Mouse (Mus musculus): ENCODE data around the gene Klk11. TPM values are rescaled to one million over a fixed set of nuclear protein-coding genes. Genes with fewer than 3 reads are reported as not detected.

Gene Klk11
- polyA plus RNA-seq (2016; fragmentation: Nextera tagmentation; extraction: Ambion mirVana), result not detected in 2 replicates

DNA sequence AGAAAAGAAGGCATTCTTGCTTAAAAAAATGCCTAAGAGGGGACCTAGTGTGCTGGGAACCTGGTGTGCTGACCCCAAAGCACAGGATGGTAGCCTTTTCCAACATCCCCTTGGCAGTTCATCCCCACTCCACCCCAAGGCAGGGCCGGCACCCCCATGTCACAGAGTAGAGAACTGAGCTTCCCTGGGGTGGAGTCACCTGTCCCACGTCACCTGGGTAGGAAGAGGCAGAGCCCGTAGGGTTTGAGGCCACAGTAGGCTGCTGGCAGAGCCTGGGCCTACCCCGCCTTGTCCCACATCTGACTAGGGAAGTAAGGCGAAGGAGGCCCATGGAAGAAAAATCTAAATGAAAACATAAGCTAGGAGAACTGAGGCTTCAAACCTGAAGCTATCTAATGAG is at the start of gene Klk11:
Gene Klk11 (plus strand): TSS at position 241 of the 400 bp plus-strand sequence.
- H3K4me1 ChIP-seq, result no peaks in the 10 kb centered on the region
- ATAC-seq (ENCODE audit: low FRiP score, low read depth), result no peak
- H3K36me3 ChIP-seq, result no peaks in the 10 kb centered on the region
- no peaks in the 10 kb centered on the region for H3K27me3 ChIP-seq (replicated peaks)
- 94% methylated on average over 5 of the region's 5 CpGs for WGBS
- no peak within 1 kb of the TSS for H3K4me3 ChIP-seq
- no peaks in the 10 kb centered on the region for H3K9me3 ChIP-seq
- H3K4me2 ChIP-seq (replicated peaks), result no peak within 1 kb of the TSS
- no peak within 1 kb of the TSS for H3K27ac ChIP-seq
- H3K9ac ChIP-seq, result no peak within 1 kb of the TSS

- Histone ChIP-seq H3K4me2 (replicated peaks) (no peak overlapping the region), H3K4me3 (no peak overlapping the region), H3K27ac (no peak overlapping the region), H3K4me1 (no peaks in the 10 kb centered on the region), H3K9ac (no peak overlapping the region), H3K27me3 (replicated peaks) (no peaks in the 10 kb centered on the region), H3K36me3 (no peaks in the 10 kb centered on the region), H3K9me3 (no peaks in the 10 kb centered on the region)
- no peak for ATAC-seq (ENCODE audit: low FRiP score, low read depth)
- WGBS, result 58% methylated on average over 1 of the region's 1 CpGs
Measured at GRCm38 (mm10) chr7:43747788-43748187, 26.6 kb upstream of the Klk11 start.

DNA sequence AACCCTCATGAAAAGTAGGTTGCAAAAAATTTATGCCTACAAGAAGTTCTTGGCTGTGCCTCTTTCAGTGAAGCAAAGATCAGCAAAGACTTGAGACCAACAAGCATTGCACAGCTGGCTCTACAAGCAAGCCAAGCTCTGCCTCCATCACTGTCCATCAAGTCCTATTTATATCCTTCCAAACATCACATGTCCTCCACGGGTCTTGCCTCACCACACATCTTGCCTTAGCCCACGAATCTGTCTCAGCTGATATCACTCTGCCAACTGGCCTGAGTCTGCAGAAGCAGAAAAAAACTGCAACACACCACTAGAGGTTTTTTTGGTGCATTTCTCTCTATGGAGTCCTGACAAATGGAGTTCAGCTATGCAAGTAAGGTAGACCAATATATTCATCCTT is 21.6 kb upstream of the Klk11 start:
- WGBS, result 83% methylated on average over 2 of the region's 2 CpGs
- no peak for ATAC-seq (ENCODE audit: low FRiP score, low read depth)
- Histone ChIP-seq H3K27ac (no peak overlapping the region), H3K9ac (no peak overlapping the region), H3K4me1 (no peaks in the 10 kb centered on the region), H3K36me3 (no peaks in the 10 kb centered on the region), H3K9me3 (no peaks in the 10 kb centered on the region), H3K4me2 (replicated peaks) (no peak overlapping the region), H3K27me3 (replicated peaks) (no peaks in the 10 kb centered on the region), H3K4me3 (no peak overlapping the region)

- Histone ChIP-seq H3K4me1 (no peaks in the 10 kb centered on the region), H3K36me3 (no peaks in the 10 kb centered on the region), H3K4me3 (no peak overlapping the region), H3K4me2 (replicated peaks) (no peak overlapping the region), H3K9me3 (no peaks in the 10 kb centered on the region), H3K9ac (no peak overlapping the region), H3K27me3 (replicated peaks) (no peaks in the 10 kb centered on the region), H3K27ac (no peak overlapping the region)
- ATAC-seq (ENCODE audit: low FRiP score, low read depth), result no peak
- 65% methylated on average over 8 of the region's 8 CpGs for WGBS
Measured at GRCm38 (mm10) chr7:43766484-43766883, 7.9 kb upstream of the Klk11 start.

- ATAC-seq (ENCODE audit: low FRiP score, low read depth), result no peak
- 87% methylated on average over 4 of the region's 4 CpGs for WGBS
Measured at GRCm38 (mm10) chr7:43768597-43768996, 5.8 kb upstream of the Klk11 start, which contains the start of gene Klk12. Gene Klk12, plus strand, starts transcription at chr7:43768897.

GRCm38 (mm10) chr7:43769636-43770035 is 4.8 kb upstream of the Klk11 start:
- no peaks in the 10 kb centered on the region for H3K9me3 ChIP-seq
- WGBS, result 89% methylated on average over 8 of the region's 8 CpGs
- H3K36me3 ChIP-seq, result no peaks in the 10 kb centered on the region
- H3K27ac ChIP-seq, result no peak overlapping the region
- no peak overlapping the region for H3K9ac ChIP-seq
- no peak overlapping the region for H3K4me3 ChIP-seq
- no peaks in the 10 kb centered on the region for H3K4me1 ChIP-seq
- no peak overlapping the region for H3K4me2 ChIP-seq (replicated peaks)
- H3K27me3 ChIP-seq (replicated peaks), result no peaks in the 10 kb centered on the region
- no peak for ATAC-seq (ENCODE audit: low FRiP score, low read depth)

More at GRCm38 (mm10) chr7:43768597-43768996, 5.8 kb upstream of the Klk11 start, which contains the start of gene Klk12:
- no peak within 1 kb of the TSS for H3K4me2 ChIP-seq (replicated peaks)
- no peaks in the 10 kb centered on the region for H3K9me3 ChIP-seq
- no peak within 1 kb of the TSS for H3K27ac ChIP-seq
- no peak within 1 kb of the TSS for H3K4me3 ChIP-seq
- no peaks in the 10 kb centered on the region for H3K36me3 ChIP-seq
- no peaks in the 10 kb centered on the region for H3K4me1 ChIP-seq
- no peak within 1 kb of the TSS for H3K9ac ChIP-seq
- H3K27me3 ChIP-seq (replicated peaks), result no peaks in the 10 kb centered on the region

- WGBS, result 95% methylated on average over 10 of the region's 10 CpGs
- Histone ChIP-seq H3K27me3 (replicated peaks) (no peaks in the 10 kb centered on the region), H3K4me1 (no peaks in the 10 kb centered on the region), H3K9ac (no peak overlapping the region), H3K36me3 (no peaks in the 10 kb centered on the region), H3K9me3 (no peaks in the 10 kb centered on the region), H3K27ac (no peak overlapping the region), H3K4me2 (replicated peaks) (no peak overlapping the region), H3K4me3 (no peak overlapping the region)
- ATAC-seq (ENCODE audit: low FRiP score, low read depth), result no peak
Measured at GRCm38 (mm10) chr7:43770701-43771100, 3.7 kb upstream of the Klk11 start.

- Histone ChIP-seq H3K27ac (no peak overlapping the region), H3K9me3 (no peaks in the 10 kb centered on the region), H3K9ac (no peak overlapping the region), H3K4me1 (no peaks in the 10 kb centered on the region), H3K4me3 (no peak overlapping the region), H3K4me2 (replicated peaks) (no peak overlapping the region), H3K27me3 (replicated peaks) (no peaks in the 10 kb centered on the region), H3K36me3 (no peaks in the 10 kb centered on the region)
- 96% methylated on average over 6 of the region's 6 CpGs for WGBS
- no peak for ATAC-seq (ENCODE audit: low FRiP score, low read depth)
Measured at GRCm38 (mm10) chr7:43771916-43772315, 2.5 kb upstream of the Klk11 start.

DNA sequence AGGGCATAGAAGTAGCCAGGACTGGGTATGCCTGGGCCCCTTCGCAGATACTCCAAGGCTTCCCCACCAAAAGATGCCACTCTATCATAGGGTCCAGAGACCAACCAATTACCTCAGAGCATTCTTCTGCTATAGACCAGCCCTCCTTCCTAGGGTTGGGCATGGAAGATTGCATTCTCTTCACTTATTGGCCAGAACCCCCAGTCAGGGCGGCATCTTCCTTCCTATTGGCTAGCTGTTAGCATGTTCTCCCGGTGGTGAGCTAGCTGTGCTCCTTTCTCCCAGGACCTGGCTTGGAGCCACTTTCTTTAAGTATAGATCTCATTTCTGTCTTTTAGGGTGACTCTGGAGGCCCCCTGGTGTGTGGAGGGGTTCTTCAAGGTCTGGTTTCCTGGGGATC is 1.5 kb upstream of the Klk11 start:
- no peaks in the 10 kb centered on the region for H3K36me3 ChIP-seq
- no peak overlapping the region for H3K27ac ChIP-seq
- no peak overlapping the region for H3K4me3 ChIP-seq
- ATAC-seq (ENCODE audit: low FRiP score, low read depth), result no peak
- no peaks in the 10 kb centered on the region for H3K4me1 ChIP-seq
- WGBS, result 64% methylated on average over 3 of the region's 3 CpGs
- H3K9me3 ChIP-seq, result no peaks in the 10 kb centered on the region
- H3K27me3 ChIP-seq (replicated peaks), result no peaks in the 10 kb centered on the region
- no peak overlapping the region for H3K4me2 ChIP-seq (replicated peaks)
- H3K9ac ChIP-seq, result no peak overlapping the region

DNA sequence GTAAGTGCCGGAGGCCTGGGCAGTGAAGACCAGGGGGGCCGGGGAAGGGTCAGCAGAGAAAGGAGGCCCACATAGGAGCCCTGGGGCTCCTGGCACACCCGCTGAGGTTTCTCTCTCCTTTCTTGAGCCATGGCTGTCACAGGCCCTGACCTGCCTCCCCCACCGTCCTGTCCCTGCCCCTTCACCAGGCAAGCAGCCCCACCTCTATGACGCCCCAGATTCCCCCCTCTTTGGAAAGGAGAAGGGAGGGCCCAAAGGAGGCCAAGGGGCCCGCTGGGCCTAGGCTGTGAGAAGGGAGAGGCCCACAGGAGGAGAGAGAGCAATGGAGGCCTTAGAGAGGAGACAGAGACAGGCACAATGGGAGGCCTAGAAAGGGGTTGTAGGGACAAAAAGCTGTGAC is 398 bp downstream of the Klk11 start:
- no peaks in the 10 kb centered on the region for H3K9me3 ChIP-seq
- H3K4me2 ChIP-seq (replicated peaks), result no peak overlapping the region
- H3K4me1 ChIP-seq, result no peaks in the 10 kb centered on the region
- H3K4me3 ChIP-seq, result no peak overlapping the region
- H3K27ac ChIP-seq, result no peak overlapping the region
- ATAC-seq (ENCODE audit: low FRiP score, low read depth), result no peak
- H3K27me3 ChIP-seq (replicated peaks), result no peaks in the 10 kb centered on the region
- 51% methylated on average over 6 of the region's 6 CpGs for WGBS
- H3K9ac ChIP-seq, result no peak overlapping the region
- no peaks in the 10 kb centered on the region for H3K36me3 ChIP-seq

DNA sequence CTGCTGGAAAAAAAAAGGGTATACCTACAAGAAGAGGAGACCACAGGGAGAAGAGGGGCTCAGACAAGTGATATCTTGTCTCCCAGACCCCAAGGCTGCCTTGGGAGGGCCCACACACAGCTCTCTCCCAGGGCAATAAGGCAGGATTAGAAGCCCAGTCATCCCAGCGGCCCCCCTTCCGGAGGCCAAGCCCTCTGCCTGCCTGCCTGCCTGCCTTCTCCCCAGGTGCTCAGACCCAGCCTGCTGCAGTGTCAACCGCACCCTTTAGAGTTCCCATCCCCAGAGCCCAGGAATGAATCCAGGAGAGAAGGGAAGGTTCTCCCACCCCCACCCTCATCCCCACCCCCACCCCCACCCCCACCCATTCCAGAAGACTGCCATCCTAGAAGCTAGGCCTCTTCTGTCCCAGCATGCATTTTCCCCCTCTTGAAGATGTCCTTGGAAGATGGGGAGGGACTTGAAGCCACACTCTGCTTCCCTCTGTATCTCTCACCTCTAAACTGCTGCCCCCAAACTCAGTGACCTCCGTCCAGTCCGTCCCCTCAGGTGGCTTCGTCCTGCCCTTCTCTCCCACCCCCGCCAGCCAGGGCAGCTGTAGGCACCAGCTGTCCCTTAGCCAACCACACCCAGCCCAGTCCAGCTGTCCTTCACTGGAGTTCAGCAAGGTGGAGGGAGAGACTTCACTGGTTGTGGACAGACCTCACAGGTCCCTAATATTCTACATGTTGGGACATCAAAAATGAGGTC is 1.1 kb downstream of the Klk11 start:
- Histone ChIP-seq H3K9ac (no peak overlapping the region), H3K4me3 (no peak overlapping the region), H3K4me1 (no peaks in the 10 kb centered on the region), H3K27me3 (replicated peaks) (no peaks in the 10 kb centered on the region), H3K27ac (no peak overlapping the region), H3K4me2 (replicated peaks) (no peak overlapping the region), H3K36me3 (no peaks in the 10 kb centered on the region), H3K9me3 (no peaks in the 10 kb centered on the region)
- no peak for ATAC-seq (ENCODE audit: low FRiP score, low read depth)
- 52% methylated on average over 7 of the region's 7 CpGs for WGBS

GRCm38 (mm10) chr7:43776506-43776905 is 2.1 kb downstream of the Klk11 start:
- Histone ChIP-seq H3K4me1 (no peaks in the 10 kb centered on the region), H3K4me2 (replicated peaks) (no peak overlapping the region), H3K4me3 (no peak overlapping the region), H3K9ac (no peak overlapping the region), H3K27ac (no peak overlapping the region), H3K36me3 (no peaks in the 10 kb centered on the region), H3K9me3 (no peaks in the 10 kb centered on the region), H3K27me3 (replicated peaks) (no peaks in the 10 kb centered on the region)
- no peak for ATAC-seq (ENCODE audit: low FRiP score, low read depth)
- WGBS, result 89% methylated on average over 5 of the region's 5 CpGs

DNA sequence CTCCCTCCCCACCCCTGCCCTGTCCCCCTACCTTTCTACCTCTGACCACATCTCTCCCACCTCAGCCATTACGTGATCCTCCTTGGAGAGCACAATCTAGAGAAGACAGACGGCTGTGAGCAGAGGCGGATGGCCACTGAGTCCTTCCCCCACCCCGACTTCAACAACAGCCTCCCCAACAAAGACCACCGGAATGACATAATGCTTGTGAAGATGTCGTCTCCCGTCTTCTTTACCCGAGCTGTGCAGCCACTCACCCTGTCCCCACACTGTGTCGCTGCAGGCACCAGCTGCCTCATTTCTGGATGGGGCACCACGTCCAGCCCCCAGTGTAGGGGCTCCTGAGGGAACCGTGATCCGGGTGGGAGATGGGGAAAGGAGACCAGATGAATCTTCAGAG is 3.0 kb downstream of the Klk11 start:
- 89% methylated on average over 12 of the region's 12 CpGs for WGBS
- H3K36me3 ChIP-seq, result no peaks in the 10 kb centered on the region
- no peaks in the 10 kb centered on the region for H3K27me3 ChIP-seq (replicated peaks)
- no peak overlapping the region for H3K4me2 ChIP-seq (replicated peaks)
- ATAC-seq (ENCODE audit: low FRiP score, low read depth), result no peak
- no peaks in the 10 kb centered on the region for H3K9me3 ChIP-seq
- H3K9ac ChIP-seq, result no peak overlapping the region
- H3K4me3 ChIP-seq, result no peak overlapping the region
- H3K27ac ChIP-seq, result no peak overlapping the region
- H3K4me1 ChIP-seq, result peaks cover 2% of the 10 kb centered on the region; the same call in 1 of the 2 replicates
